Mouse (Mus musculus) G1E (cell line): ENCODE results near the gene Lmln.

Experiments
- CTCF ChIP-seq: IDR thresholded peaks from 2 replicates; pipeline ENCODE4 v1.5.1; 2012; ENCODE audit warnings: low read depth, low read length, inconsistent platforms, mixed read lengths
- GATA1 ChIP-seq: IDR thresholded peaks from 2 replicates; pipeline ENCODE4 v1.6.1; 2012; ENCODE audit warnings: borderline replicate concordance, low read length, inconsistent platforms, mixed read lengths
- POLR2AphosphoS5 ChIP-seq: IDR thresholded peaks from 2 replicates; pipeline ENCODE4 v1.6.1; 2012; ENCODE audit warnings: low read depth, low read length, inconsistent platforms; ENCODE audit not compliant: insufficient replicate concordance

- no peak for TF ChIP-seq GATA1
- no peak for TF ChIP-seq CTCF
- TF ChIP-seq POLR2AphosphoS5 = no peak
Measured at GRCm38 (mm10) chr16:33135167-33135566, 72.8 kb downstream of the Lmln start.
